Mouse (Mus musculus) ES-E14 (cell line): Measurements from ENCODE around the gene Kcnh5. TPM values are rescaled to one million over a fixed set of nuclear protein-coding genes. Genes with fewer than 3 reads are reported as not detected.

Experiments
- DNase-seq: peaks from one replicate; pipeline ENCODE4 v3.0.0-alpha.2; 2013; ENCODE audit warnings: low read depth, low spot score
- H3K27ac ChIP-seq: 2 replicates; pipeline ENCODE4 v1.5.1; 2012; ENCODE audit warnings: low read depth, mild to moderate bottlenecking, low read length, moderate library complexity, mixed read lengths; ENCODE audit not compliant: poor library complexity, insufficient read depth, severe bottlenecking
- H3K36me3 ChIP-seq: 2 replicates; pipeline ENCODE4 v1.6.1; 2012; ENCODE audit warnings: mild to moderate bottlenecking, low read length, moderate library complexity, mixed read lengths; ENCODE audit not compliant: control insufficient read depth, poor library complexity, insufficient read depth, severe bottlenecking
- H3K4me1 ChIP-seq, 2 experiments: fragments of 150-350 bp in 1 of 2; sonication (generic) in 1 of 2; 2 replicates each; pipeline ENCODE4 v1.6.1; 2012; ENCODE audit warnings: low read length in 2 of 2, mild to moderate bottlenecking in 1 of 2, mixed read lengths in 1 of 2; ENCODE audit not compliant: control insufficient read depth in 2 of 2, insufficient read depth in 2 of 2, poor library complexity in 1 of 2
- H3K4me3 ChIP-seq, 2 experiments: fragments of 150-350 bp in 1 of 2; sonication (generic) in 1 of 2; 2 replicates each; pipeline ENCODE4 v1.5.1; 2012; ENCODE audit warnings: low read length in 2 of 2, low read depth in 1 of 2, mild to moderate bottlenecking in 1 of 2, mixed read lengths in 1 of 2; ENCODE audit not compliant: insufficient read depth in 1 of 2, poor library complexity in 1 of 2, severe bottlenecking in 1 of 2
- H3K9ac ChIP-seq: 2 replicates; pipeline ENCODE4 v1.6.1; 2012; ENCODE audit warnings: low read depth, mild to moderate bottlenecking, low read length, mixed read lengths; ENCODE audit not compliant: poor library complexity, insufficient read depth, severe bottlenecking
- H3K9me3 ChIP-seq: fragments of 150-350 bp; sonication (generic); 2 replicates; pipeline ENCODE4 v1.6.1; 2012; ENCODE audit warnings: low read depth, mild to moderate bottlenecking, low read length; ENCODE audit not compliant: control insufficient read depth, insufficient read depth
- CHD2 ChIP-seq: IDR thresholded peaks from 2 replicates; pipeline ENCODE4 v1.6.1; 2014; ENCODE audit warnings: mild to moderate bottlenecking, low read depth, low read length, inconsistent platforms
- HCFC1 ChIP-seq: IDR thresholded peaks from 2 replicates; pipeline ENCODE4 v1.6.1; 2012; ENCODE audit warnings: low read length, inconsistent platforms, borderline replicate concordance; ENCODE audit not compliant: insufficient read depth
- MAFK ChIP-seq: IDR thresholded peaks from 2 replicates; pipeline ENCODE4 v1.6.1; 2014; ENCODE audit warnings: mild to moderate bottlenecking, low read depth, low read length, inconsistent platforms; ENCODE audit not compliant: insufficient read depth
- ZC3H11A ChIP-seq: IDR thresholded peaks from 2 replicates; pipeline ENCODE4 v1.6.1; 2012; ENCODE audit warnings: low read depth, mild to moderate bottlenecking, inconsistent platforms, low read length, borderline replicate concordance
- ZNF384 ChIP-seq: IDR thresholded peaks from 2 replicates; pipeline ENCODE4 v1.6.1; 2012; ENCODE audit warnings: low read depth, low read length, inconsistent platforms
- in situ Hi-C, 2 experiments: fragments of 600-800 bp; cut with MboI; formaldehyde crosslinking; loops; one replicate each; pipeline ENCODE4 v1.15.1; 2025; ENCODE audit warnings: low sequenced_read_pairs in 2 of 2, inconsistent platforms in 1 of 2; ENCODE audit not compliant: unreplicated experiment in 2 of 2
- total RNA-seq: library from RNA; depleted of rRNA; stranded (reverse); fragments of 300-350 nt; gene quantifications from 2 replicates; pipeline ENCODE4 v1.2.3, GENCODE M21; 2012

Kcnh5 gene
- total RNA-seq, 1 experiment: 0.18 TPM

GRCm38 (mm10) chr12:74898211-74898610, 278.9 kb downstream of the Kcnh5 start:
- Histone ChIP-seq H3K4me3 (no peak overlapping the region), H3K27ac (no peak overlapping the region), H3K36me3 (no peaks in the 10 kb centered on the region), H3K9ac (no peak overlapping the region), H3K4me1 (no peaks in the 10 kb centered on the region), H3K9me3 (no peaks in the 10 kb centered on the region)
- TF ChIP-seq MAFK: no peak
- no peak for TF ChIP-seq CHD2
- TF ChIP-seq ZNF384: no peak
- TF ChIP-seq HCFC1: no peak
- no peak for TF ChIP-seq ZC3H11A
- in situ Hi-C loops: no loop called here
- DNase-seq: no peak

DNA sequence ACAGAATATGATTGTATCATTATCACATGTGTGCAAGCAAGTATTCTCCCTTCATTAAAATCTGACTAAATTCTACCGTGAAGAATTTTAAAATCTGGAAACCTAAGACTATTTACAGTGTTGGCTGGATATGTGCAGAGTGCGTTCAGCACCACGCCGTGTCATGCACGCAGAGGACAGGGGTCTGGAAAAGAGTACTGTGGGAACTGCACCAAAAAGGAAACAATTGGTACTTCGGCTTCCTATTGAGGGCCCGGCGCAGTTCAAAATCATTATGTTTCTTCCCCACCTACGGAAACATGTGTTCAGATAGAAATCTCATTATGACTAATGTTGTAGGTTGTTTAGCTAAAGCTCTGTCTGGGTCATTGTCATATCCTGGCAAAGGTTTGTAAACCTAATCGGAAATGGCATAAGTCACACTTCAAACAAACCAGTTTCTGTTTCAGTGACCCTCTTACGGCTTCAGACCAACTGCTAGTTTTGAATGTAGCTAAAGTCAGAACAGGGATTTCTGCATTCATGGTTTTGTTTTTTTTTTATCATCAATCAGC, 282.2 kb downstream of the Kcnh5 start:
- H3K27ac ChIP-seq: no peak overlapping the region
- TF ChIP-seq ZC3H11A (no peak), ZNF384 (no peak), CHD2 (no peak), MAFK (no peak), HCFC1 (no peak)
- H3K4me3 ChIP-seq: no peak overlapping the region
- H3K9me3 ChIP-seq: no peaks in the 10 kb centered on the region
- H3K9ac ChIP-seq: no peak overlapping the region
- no peaks in the 10 kb centered on the region; a peak in 1 of 4 replicates for H3K4me1 ChIP-seq
- in situ Hi-C loops: no loop called here
- no peaks in the 10 kb centered on the region for H3K36me3 ChIP-seq
- DNase-seq: no peak

DNA sequence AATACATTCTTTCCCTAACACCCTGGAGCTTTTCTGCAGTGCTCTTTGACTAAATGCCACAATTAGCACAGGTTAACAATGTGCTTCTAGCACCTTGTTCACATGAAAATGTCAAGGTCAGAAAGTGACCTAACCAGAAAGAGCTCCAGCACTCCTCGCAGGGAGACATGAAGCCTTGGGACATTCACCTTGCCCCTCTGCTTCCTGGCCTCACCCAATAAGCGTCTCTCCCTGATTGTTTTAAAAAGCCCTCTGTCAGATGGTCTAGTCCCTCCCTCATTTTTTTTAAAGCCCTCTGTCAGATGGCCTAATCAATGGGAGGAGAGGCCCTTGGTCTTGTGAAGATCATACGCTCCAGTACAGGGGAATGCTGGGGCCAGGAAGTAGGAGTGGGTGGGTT, 287.7 kb downstream of the Kcnh5 start:
- Histone ChIP-seq H3K4me3 (no peak overlapping the region), H3K9me3 (no peaks in the 10 kb centered on the region), H3K9ac (no peak overlapping the region), H3K36me3 (no peaks in the 10 kb centered on the region), H3K4me1 (peaks cover 0 to 3% of the 10 kb centered on the region in 2 experiments; a peak in 1 of 4 replicates), H3K27ac (no peak overlapping the region)
- peak; percentile 34 for DNase-seq
- TF ChIP-seq ZNF384 (peak; percentile 78), HCFC1 (no peak), MAFK (no peak)
- in situ Hi-C loops: no loop called here

DNA sequence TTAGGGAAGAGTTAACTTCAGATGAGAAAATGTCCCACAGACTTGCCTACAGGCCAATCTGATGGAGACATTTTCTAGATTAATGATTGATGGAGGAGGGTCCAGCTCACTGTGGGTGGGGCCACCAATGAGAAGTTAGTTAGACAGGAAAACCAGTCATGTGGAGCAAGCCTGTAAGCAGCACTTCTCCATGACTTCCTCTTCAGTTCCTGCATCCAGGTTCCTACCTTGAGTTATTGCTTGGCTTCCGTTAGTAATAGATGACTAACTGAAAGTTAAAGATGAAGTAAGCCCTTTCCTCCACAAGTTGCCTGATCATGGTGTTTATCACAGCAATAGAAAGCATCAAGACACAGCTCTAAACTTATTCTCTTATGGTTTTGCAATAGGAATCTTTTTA, 290.1 kb downstream of the Kcnh5 start:
- no peak for DNase-seq
- H3K4me3 ChIP-seq: no peak overlapping the region
- H3K27ac ChIP-seq: no peak overlapping the region
- H3K4me1 ChIP-seq: peaks cover 0 to 3% of the 10 kb centered on the region in 2 experiments; a peak in 1 of 4 replicates
- H3K36me3 ChIP-seq: no peaks in the 10 kb centered on the region
- no peaks in the 10 kb centered on the region for H3K9me3 ChIP-seq
- H3K9ac ChIP-seq: no peak overlapping the region
- in situ Hi-C loops: no loop called here
- TF ChIP-seq ZC3H11A: no peak
- no peak for TF ChIP-seq ZNF384
- TF ChIP-seq HCFC1: no peak
- TF ChIP-seq MAFK: no peak
- TF ChIP-seq CHD2: no peak

DNA sequence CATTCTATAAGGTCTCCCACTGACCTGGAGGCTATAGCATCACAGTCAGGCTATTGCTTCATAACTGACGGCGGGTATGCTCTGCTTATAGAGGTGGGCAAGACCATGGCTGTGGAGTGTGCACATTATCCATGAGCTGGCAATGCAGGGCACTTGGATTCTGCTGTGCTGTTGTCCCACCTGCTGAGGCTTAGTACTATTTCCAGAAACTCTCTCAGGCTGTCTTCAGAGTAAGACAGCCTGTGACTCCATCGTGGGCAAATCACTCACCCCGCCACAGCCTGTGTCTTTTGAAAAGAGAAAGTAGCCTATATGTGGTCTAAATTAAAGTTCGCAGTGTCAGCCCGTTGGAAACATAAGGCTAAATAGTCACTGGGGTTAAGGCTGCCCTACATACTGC, 295.8 kb downstream of the Kcnh5 start:
- in situ Hi-C loops: no loop called here
- no peaks in the 10 kb centered on the region for H3K9me3 ChIP-seq
- no peaks in the 10 kb centered on the region for H3K36me3 ChIP-seq
- no peak for TF ChIP-seq MAFK
- TF ChIP-seq CHD2: no peak
- no peak for TF ChIP-seq ZC3H11A
- TF ChIP-seq ZNF384: no peak
- TF ChIP-seq HCFC1: no peak
- no peak overlapping the region for H3K27ac ChIP-seq
- no peaks in the 10 kb centered on the region for H3K4me1 ChIP-seq
- H3K4me3 ChIP-seq: no peak overlapping the region
- H3K9ac ChIP-seq: no peak overlapping the region
- no peak for DNase-seq
